Mouse (Mus musculus) MEL (cell line): ENCODE results near the gene Unc13d. TPM values are rescaled to one million over a fixed set of nuclear protein-coding genes. Genes with fewer than 3 reads are reported as not detected.

Source experiments
- DNase-seq: peaks from one replicate; pipeline ENCODE4 v3.0.0; 2011; ENCODE audit warnings: low read depth, low spot score
- H3K27ac ChIP-seq: 2 replicates; pipeline ENCODE4 v1.5.1; 2012; ENCODE audit warnings: low read depth, mild to moderate bottlenecking, control low read depth, low read length, moderate library complexity; ENCODE audit not compliant: control insufficient read depth
- H3K27me3 ChIP-seq, 2 experiments: fragments of 150-350 bp in 1 of 2; sonication (generic) in 1 of 2; 2 replicates each; pipeline ENCODE4 v1.6.1; 2012; ENCODE audit warnings: low read length in 2 of 2, mild to moderate bottlenecking in 2 of 2, improper control_type of control experiment in 1 of 2, moderate library complexity in 1 of 2; ENCODE audit not compliant: insufficient read depth in 2 of 2, control insufficient read depth in 1 of 2
- H3K36me3 ChIP-seq, 2 experiments: 2 replicates each; pipeline ENCODE4 v1.6.1; 2012 to 2014; ENCODE audit warnings: low read length in 2 of 2, improper control_type of control experiment in 1 of 2, inconsistent platforms in 1 of 2, mild to moderate bottlenecking in 1 of 2; ENCODE audit not compliant: insufficient read depth in 2 of 2, control insufficient read depth in 1 of 2
- H3K4me1 ChIP-seq, 2 experiments: fragments of 150-350 bp in 1 of 2; sonication (generic) in 1 of 2; 2 replicates each; pipeline ENCODE4 v1.6.1; 2012; ENCODE audit warnings: low read length in 2 of 2, improper control_type of control experiment in 1 of 2, mild to moderate bottlenecking in 1 of 2; ENCODE audit not compliant: insufficient read depth in 2 of 2, control insufficient read depth in 1 of 2
- H3K4me3 ChIP-seq, 2 experiments: fragments of 150-350 bp in 1 of 2; sonication (generic) in 1 of 2; 2 replicates each; pipeline ENCODE4 v1.5.1; 2012; ENCODE audit warnings: low read depth in 2 of 2, low read length in 2 of 2, mild to moderate bottlenecking in 2 of 2, moderate library complexity in 2 of 2, control low read depth in 1 of 2, improper control_type of control experiment in 1 of 2; ENCODE audit not compliant: control insufficient read depth in 1 of 2, insufficient read depth in 1 of 2
- H3K79me2 ChIP-seq: 2 replicates; pipeline ENCODE4 v1.6.1; 2012; ENCODE audit warnings: mild to moderate bottlenecking, low read length, moderate library complexity; ENCODE audit not compliant: control insufficient read depth, poor library complexity, insufficient read depth
- H3K9ac ChIP-seq: 2 replicates; pipeline ENCODE4 v1.6.1; 2012; ENCODE audit warnings: low read depth, mild to moderate bottlenecking, control low read depth, low read length, moderate library complexity; ENCODE audit not compliant: control insufficient read depth, poor library complexity, severe bottlenecking
- H3K9me3 ChIP-seq: fragments of 150-350 bp; sonication (generic); replicated peaks from 2 replicates; pipeline ENCODE4 v1.6.1; 2012; ENCODE audit warnings: mild to moderate bottlenecking, low read length, improper control_type of control experiment, moderate library complexity; ENCODE audit not compliant: insufficient read depth
- BHLHE40 ChIP-seq: IDR thresholded peaks from 2 replicates; pipeline ENCODE4 v1.6.1; 2012; ENCODE audit warnings: low read depth, mild to moderate bottlenecking, inconsistent platforms, low read length, improper control_type of control experiment, borderline replicate concordance
- CHD1 ChIP-seq: IDR thresholded peaks from 2 replicates; pipeline ENCODE4 v1.6.1; 2012; ENCODE audit warnings: low read depth, mild to moderate bottlenecking, inconsistent platforms, low read length, improper control_type of control experiment
- CHD2 ChIP-seq: IDR thresholded peaks from 2 replicates; pipeline ENCODE4 v1.6.1; 2011; ENCODE audit warnings: low read length, improper control_type of control experiment
- CTCF ChIP-seq, 3 experiments: IDR thresholded peaks in 2 of 3; conservative IDR thresholded peaks in 1 of 3; 2 replicates each; pipeline ENCODE4 v1.5.1; 2011 to 2012; ENCODE audit warnings: low read length in 3 of 3, low read depth in 2 of 3, mild to moderate bottlenecking in 2 of 3, improper control_type of control experiment in 1 of 3, inconsistent platforms in 1 of 3, mixed read lengths in 1 of 3, moderate library complexity in 1 of 3; ENCODE audit not compliant: control insufficient read depth in 1 of 3, insufficient read depth in 1 of 3, poor library complexity in 1 of 3, severe bottlenecking in 1 of 3
- ELF1 ChIP-seq: IDR thresholded peaks from 2 replicates; pipeline ENCODE4 v1.6.1; 2014; ENCODE audit warnings: low read depth, mild to moderate bottlenecking, inconsistent platforms, low read length, improper control_type of control experiment, moderate library complexity
- GABPA ChIP-seq: IDR thresholded peaks from 2 replicates; pipeline ENCODE4 v1.6.1; 2012; ENCODE audit warnings: low read depth, mild to moderate bottlenecking, inconsistent platforms, low read length, improper control_type of control experiment, moderate library complexity
- HCFC1 ChIP-seq: IDR thresholded peaks from 2 replicates; pipeline ENCODE4 v1.6.1; 2012; ENCODE audit warnings: low read depth, mild to moderate bottlenecking, inconsistent platforms, low read length, improper control_type of control experiment, moderate library complexity
- MAZ ChIP-seq: IDR thresholded peaks from 2 replicates; pipeline ENCODE4 v1.6.1; 2012; ENCODE audit warnings: low read depth, mild to moderate bottlenecking, inconsistent platforms, low read length, improper control_type of control experiment
- MEF2A ChIP-seq: IDR thresholded peaks from 2 replicates; pipeline ENCODE4 v1.6.1; 2014; ENCODE audit warnings: low read depth, mild to moderate bottlenecking, inconsistent platforms, low read length, improper control_type of control experiment; ENCODE audit not compliant: poor library complexity, insufficient replicate concordance, severe bottlenecking; ENCODE audit errors: extremely low read depth
- POLR2A ChIP-seq, 2 experiments: IDR thresholded peaks; 2 replicates each; pipeline ENCODE4 v1.6.1; 2011 to 2012; ENCODE audit warnings: low read length in 2 of 2, mild to moderate bottlenecking in 2 of 2, control low read depth in 1 of 2, improper control_type of control experiment in 1 of 2, low read depth in 1 of 2, moderate library complexity in 1 of 2; ENCODE audit not compliant: control insufficient read depth in 1 of 2, insufficient read depth in 1 of 2, poor library complexity in 1 of 2
- POLR2AphosphoS2 ChIP-seq: IDR thresholded peaks from 2 replicates; pipeline ENCODE4 v1.6.1; 2011; ENCODE audit warnings: low read length, improper control_type of control experiment
- RCOR1 ChIP-seq: IDR thresholded peaks from 2 replicates; pipeline ENCODE4 v1.6.1; 2012; ENCODE audit warnings: low read depth, mild to moderate bottlenecking, inconsistent platforms, low read length, improper control_type of control experiment
- SIN3A ChIP-seq: IDR thresholded peaks from 2 replicates; pipeline ENCODE4 v1.6.1; 2012; ENCODE audit warnings: low read length, improper control_type of control experiment, inconsistent platforms
- SMC3 ChIP-seq: IDR thresholded peaks from 2 replicates; pipeline ENCODE4 v1.6.1; 2011; ENCODE audit warnings: low read depth, low read length, improper control_type of control experiment
- TCF12 ChIP-seq: IDR thresholded peaks from 2 replicates; pipeline ENCODE4 v1.6.1; 2014; ENCODE audit warnings: low read depth, mild to moderate bottlenecking, inconsistent platforms, low read length, improper control_type of control experiment, moderate library complexity
- UBTF ChIP-seq: IDR thresholded peaks from 2 replicates; pipeline ENCODE4 v1.6.1; 2012; ENCODE audit warnings: low read depth, mild to moderate bottlenecking, inconsistent platforms, low read length, improper control_type of control experiment, moderate library complexity, borderline replicate concordance; ENCODE audit not compliant: insufficient read depth
- ZKSCAN1 ChIP-seq: IDR thresholded peaks from 2 replicates; pipeline ENCODE4 v1.6.1; 2012; ENCODE audit warnings: low read depth, mild to moderate bottlenecking, inconsistent platforms, low read length, improper control_type of control experiment, moderate library complexity
- polyA plus RNA-seq, 2 experiments: library from polyadenylated mRNA; stranded (reverse) in 1 of 2; unstranded in 1 of 2; fragments of >175 nt in 1 of 2; fragments of >200 nt in 1 of 2; gene quantifications; 2 replicates each; pipeline versions ENCODE4 v1.2.1 to v1.2.4; 2012; ENCODE audit warnings: low replicate concordance in 2 of 2, low read depth in 1 of 2; ENCODE audit not compliant: insufficient read length in 2 of 2, insufficient read depth in 1 of 2, missing spikeins in 1 of 2
- total RNA-seq: library from RNA; depleted of rRNA; stranded (reverse); fragments of 300-350 nt; gene quantifications from 2 replicates; pipeline ENCODE4 v1.2.3, GENCODE M21; 2012

Unc13d gene
- total and polyA plus RNA-seq, 3 experiments: 115 to 146 TPM; not detected in 1

DNA sequence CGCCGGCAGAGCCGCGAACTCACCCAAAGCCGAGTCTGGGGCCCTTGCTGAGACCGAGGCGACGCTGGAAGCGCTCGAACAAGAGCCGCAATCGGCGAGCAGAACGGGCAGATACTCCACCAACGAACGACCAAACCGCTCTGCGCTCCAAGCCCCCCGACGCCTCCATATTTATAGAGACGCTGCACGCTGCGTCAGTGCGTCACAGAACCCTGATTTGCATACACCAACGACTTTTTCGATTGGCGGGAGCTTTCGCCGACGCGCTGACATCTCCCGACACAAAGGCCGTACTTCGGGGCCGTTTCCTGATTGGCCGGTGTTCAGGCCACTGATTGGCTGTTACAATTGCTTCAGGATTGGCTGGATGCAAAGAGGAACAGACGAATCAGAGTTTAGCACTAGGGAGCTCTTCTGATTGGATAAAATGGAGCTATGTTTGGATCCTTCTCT is 53.4 kb downstream of the Unc13d start (continued):
- TF ChIP-seq ELF1 (no peak), POLR2A (IDR thresholded peaks at IDR 0.05; ENCODE audit: control insufficient read depth in 1 of 2, insufficient read depth in 1 of 2, low read depth in 1 of 2, low read length in 2 of 2, poor library complexity in 1 of 2) (peak; percentile 100), BHLHE40 (no peak), RCOR1 (no peak), POLR2AphosphoS2 (peak; percentile 100), GABPA (no peak), SIN3A (peak; percentile 93), CHD2 (peak; percentile 73), MEF2A (no peak), CTCF (IDR thresholded peaks at IDR 0.05 in 2 of 3, conservative IDR thresholded peaks at IDR 0.05 in 1 of 3; ENCODE audit: control insufficient read depth in 1 of 3, insufficient read depth in 1 of 3, low read depth in 2 of 3, low read length in 3 of 3, poor library complexity in 1 of 3, severe bottlenecking in 1 of 3) (no peak), CHD1 (no peak), SMC3 (no peak)
- TF ChIP-seq, all 39 proteins: peak for 15

DNA sequence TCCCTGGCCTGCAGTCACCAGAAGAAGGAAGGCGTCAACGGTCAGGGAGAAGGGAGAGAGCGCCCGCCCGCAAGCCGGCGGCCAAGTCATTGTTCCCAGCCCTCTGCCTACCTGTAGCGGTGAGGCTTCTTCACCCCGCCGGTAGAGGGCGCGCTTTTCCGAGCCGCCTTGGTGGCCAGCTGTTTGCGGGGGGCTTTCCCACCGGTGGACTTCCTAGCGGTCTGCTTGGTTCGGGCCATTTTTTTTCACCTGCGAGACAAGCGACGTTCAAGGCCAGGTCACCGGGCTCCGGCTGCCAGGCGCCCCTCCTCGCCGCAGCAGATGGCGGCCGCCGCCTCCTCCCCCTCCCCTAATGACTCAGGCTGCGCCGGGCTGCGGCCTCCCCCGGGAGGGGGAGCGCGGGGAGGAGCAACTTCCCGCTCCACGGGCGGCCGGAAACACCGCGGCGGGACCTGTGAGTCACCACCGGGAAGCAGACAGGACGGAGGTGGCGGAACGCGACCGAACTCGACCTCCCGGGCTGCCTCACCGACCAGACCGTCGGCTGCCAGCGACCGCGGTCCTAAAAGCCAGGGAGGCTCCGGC is 53.9 kb downstream of the Unc13d start:
- Histone ChIP-seq H3K36me3 (peaks cover 4 to 19% of the 10 kb centered on the region in 2 experiments), H3K4me3 (peak overlapping the region; percentile 49 to 97), H3K27ac (peak overlapping the region; percentile 98), H3K4me1 (peaks cover 3 to 6% of the 10 kb centered on the region in 2 experiments; a peak in 3 of 4 replicates), H3K9me3 (no peaks in the 10 kb centered on the region), H3K79me2 (peaks cover 14% of the 10 kb centered on the region), H3K9ac (peak overlapping the region; percentile 99), H3K27me3 (no peaks in the 10 kb centered on the region)
- no peak for TF ChIP-seq ZKSCAN1
- TF ChIP-seq HCFC1: no peak
- no peak for TF ChIP-seq SIN3A
- 0 out of 2 replicates have a peak, but pooled peaks have one; percentile 31 for TF ChIP-seq MAZ
- TF ChIP-seq CTCF (IDR thresholded peaks at IDR 0.05 in 2 of 3, conservative IDR thresholded peaks at IDR 0.05 in 1 of 3; ENCODE audit: control insufficient read depth in 1 of 3, insufficient read depth in 1 of 3, low read depth in 2 of 3, low read length in 3 of 3, poor library complexity in 1 of 3, severe bottlenecking in 1 of 3): peak; percentile 58 to 88 (median 63)
- TF ChIP-seq TCF12: no peak
- TF ChIP-seq UBTF: peak; percentile 87; the same call in 1 of the 2 replicates
- no peak for DNase-seq
